Comparison of ENCODE assay signal across 8 mouse cellular contexts in the genomic region with DNA sequence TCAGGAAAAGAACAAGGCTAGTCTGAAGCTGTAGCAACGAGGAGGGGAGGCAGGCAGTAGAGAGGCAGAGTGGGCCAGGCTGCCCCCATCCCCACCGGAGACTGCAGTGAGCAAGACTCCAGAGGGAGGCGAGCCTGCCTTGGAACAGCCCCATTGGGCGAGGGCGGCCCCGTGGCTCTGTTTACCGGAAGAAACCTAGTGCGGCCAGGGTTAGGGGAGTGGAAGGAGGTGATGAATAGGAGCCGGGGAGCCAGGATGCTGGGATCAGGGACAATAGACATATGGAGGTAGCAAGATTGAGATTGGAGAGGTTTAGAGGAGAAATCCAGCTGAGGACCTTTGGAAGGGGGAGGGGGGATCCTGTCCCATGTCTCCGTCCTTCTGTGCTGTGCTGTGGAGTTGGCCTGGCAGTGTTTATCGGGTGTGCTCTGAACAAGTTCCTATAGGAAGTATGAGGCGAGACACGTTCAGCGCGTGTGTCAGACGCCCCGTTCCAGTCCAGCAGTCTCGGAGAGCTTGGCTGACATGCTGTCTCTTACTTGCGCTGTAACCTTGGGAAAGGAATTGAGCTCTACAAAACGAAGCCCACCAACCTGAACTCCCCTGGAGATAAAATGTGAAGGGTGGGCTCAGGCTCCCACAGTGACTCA. TPM values are rescaled to one million over a fixed set of nuclear protein-coding genes. Genes with fewer than 3 reads are reported as not detected.
DNase-seq lines count a peak whose midpoint lies in the region; ATAC-seq lines count a peak whose summit lies in the region.

No protein-coding gene starts in this region.

- WGBS in lung, embryonic 16.5 days: 10% methylated on average over 20 of the region's 20 CpGs
- WGBS in forebrain, embryonic 13.5 days: 9% methylated on average over 20 of the region's 20 CpGs
- WGBS in limb, embryonic 12.5 days: 19% methylated on average over 20 of the region's 20 CpGs
- 19% methylated on average over 20 of the region's 20 CpGs for WGBS in neural tube, embryonic 14.5 days

- 0 out of 2 replicates have a peak overlapping the region, but pooled peaks have one; percentile 33 for H3K27ac ChIP-seq in lung, embryonic 16.5 days (ENCODE audit: low read length)
- no peak overlapping the region for H3K27ac ChIP-seq in forebrain, embryonic 13.5 days
- H3K27ac ChIP-seq in limb, embryonic 12.5 days: peak overlapping the region; percentile 41; the same call in 1 of the 2 replicates
- H3K27ac ChIP-seq in neural tube, embryonic 14.5 days (ENCODE audit: low read depth, low read length): no peak overlapping the region

- H3K4me2 ChIP-seq in lung, embryonic 16.5 days (ENCODE audit: low read depth, low read length): peak overlapping the region; percentile 43
- peak overlapping the region; percentile 52 for H3K4me2 ChIP-seq in forebrain, embryonic 13.5 days
- H3K4me2 ChIP-seq in limb, embryonic 12.5 days: peak overlapping the region; percentile 45
- H3K4me2 ChIP-seq in neural tube, embryonic 14.5 days (ENCODE audit: low read depth, low read length): peak overlapping the region; percentile 31; the same call in 1 of the 2 replicates

- ATAC-seq in lung, embryonic 16.5 days (ENCODE audit: low read depth): peak; percentile 60; the same call in 1 of the 2 replicates
- peak; percentile 39; the same call in 1 of the 2 replicates for ATAC-seq in forebrain, embryonic 13.5 days
- no peak for ATAC-seq in limb, embryonic 12.5 days (ENCODE audit: insufficient number of reproducible peaks, insufficient read depth, low FRiP score, low TSS enrichment, low read depth)
- ATAC-seq in neural tube, embryonic 14.5 days (ENCODE audit: low read depth): no peak
- ATAC-seq in inflammation-experienced regulatory T-cells, adult 6 months: no peak

- H3K4me3 ChIP-seq in lung, embryonic 16.5 days (ENCODE audit: low read length): peak overlapping the region; percentile 1; the same call in 1 of the 2 replicates
- H3K4me3 ChIP-seq in forebrain, embryonic 13.5 days: peak overlapping the region; percentile 25
- H3K4me3 ChIP-seq in limb, embryonic 12.5 days (replicated peaks): peak overlapping the region; percentile 12; the same call in 1 of the 2 replicates
- H3K4me3 ChIP-seq in neural tube, embryonic 14.5 days (ENCODE audit: low read depth, low read length): no peak overlapping the region

- H3K36me3 ChIP-seq in lung, embryonic 16.5 days (ENCODE audit: control insufficient read depth, insufficient read depth, low read length): no peaks in the 10 kb centered on the region
- no peaks in the 10 kb centered on the region for H3K36me3 ChIP-seq in forebrain, embryonic 13.5 days (ENCODE audit: poor library complexity, severe bottlenecking)
- no peaks in the 10 kb centered on the region for H3K36me3 ChIP-seq in limb, embryonic 12.5 days
- H3K36me3 ChIP-seq in neural tube, embryonic 14.5 days (ENCODE audit: control insufficient read depth, insufficient read depth, low read length): no peaks in the 10 kb centered on the region

- no peaks in the 10 kb centered on the region for H3K9me3 ChIP-seq in lung, embryonic 16.5 days (ENCODE audit: control insufficient read depth, low read length)
- no peaks in the 10 kb centered on the region for H3K9me3 ChIP-seq in forebrain, embryonic 13.5 days (replicated peaks)
- no peaks in the 10 kb centered on the region for H3K9me3 ChIP-seq in limb, embryonic 12.5 days
- no peaks in the 10 kb centered on the region for H3K9me3 ChIP-seq in neural tube, embryonic 14.5 days (ENCODE audit: control insufficient read depth, low read length)

- H3K4me1 ChIP-seq in lung, embryonic 16.5 days (replicated peaks; ENCODE audit: control insufficient read depth, insufficient read depth, low read length): peaks cover 40% of the 10 kb centered on the region
- peaks cover 47% of the 10 kb centered on the region for H3K4me1 ChIP-seq in forebrain, embryonic 13.5 days
- peaks cover 58% of the 10 kb centered on the region for H3K4me1 ChIP-seq in limb, embryonic 12.5 days (replicated peaks)
- H3K4me1 ChIP-seq in neural tube, embryonic 14.5 days (ENCODE audit: control insufficient read depth, insufficient read depth, low read length): peaks cover 30% of the 10 kb centered on the region

- no peaks in the 10 kb centered on the region for H3K27me3 ChIP-seq in lung, embryonic 16.5 days (ENCODE audit: control insufficient read depth, insufficient read depth, low read depth, low read length)
- no peaks in the 10 kb centered on the region for H3K27me3 ChIP-seq in forebrain, embryonic 13.5 days
- H3K27me3 ChIP-seq in limb, embryonic 12.5 days: peaks cover 30% of the 10 kb centered on the region
- no peaks in the 10 kb centered on the region for H3K27me3 ChIP-seq in neural tube, embryonic 14.5 days (ENCODE audit: control insufficient read depth, insufficient read depth, low read length)

- DNase-seq in lung, postnatal 25 days (ENCODE audit: low spot score): no peak
- DNase-seq in thymus, postnatal 14 days: no peak
- DNase-seq in urinary bladder, adult 2 months (ENCODE audit: low spot score): no peak

- H3K9ac ChIP-seq in lung, embryonic 16.5 days (ENCODE audit: low read length): peak overlapping the region; percentile 43
- H3K9ac ChIP-seq in forebrain, embryonic 13.5 days: peak overlapping the region; percentile 48
- peak overlapping the region; percentile 24; the same call in 1 of the 2 replicates for H3K9ac ChIP-seq in limb, embryonic 12.5 days (replicated peaks)
- no peak overlapping the region for H3K9ac ChIP-seq in neural tube, embryonic 14.5 days (replicated peaks; ENCODE audit: low read depth, low read length)

RNA-seq across cellular contexts. Expression of gene Optc, which starts 17.7 kb away (rescaled TPM):
- polyA plus RNA-seq in lung, embryonic 16.5 days (2015; fragmentation: Nextera tagmentation; extraction: Ambion mirVana): 0.29 and 0.54 TPM in 2 replicates
- polyA plus RNA-seq in forebrain, embryonic 13.5 days (2015; fragmentation: Nextera tagmentation; extraction: Ambion mirVana): 2.3 and 3.3 TPM in 2 replicates
- polyA plus RNA-seq in limb, embryonic 12.5 days (2016; fragmentation: Nextera tagmentation; extraction: Ambion mirVana): 0.27 and 0.41 TPM in 2 replicates
- 1.7 and 2.9 TPM in 2 replicates for polyA plus RNA-seq in neural tube, embryonic 14.5 days (2014; fragmentation: Nextera tagmentation; extraction: Ambion mirVana)
- polyA plus RNA-seq in urinary bladder, adult 2 months (2012; rRNA removed): 133 and 156 TPM in 2 replicates
- not detected for polyA plus RNA-seq in inflammation-experienced regulatory T-cells, adult 6 months (2017; shearing (Covaris generic))

RNA-seq across cellular contexts. Expression of gene Prelp, which starts 31.1 kb away (rescaled TPM):
- polyA plus RNA-seq in lung, embryonic 16.5 days (2015; fragmentation: Nextera tagmentation; extraction: Ambion mirVana): 22.4 and 28.6 TPM in 2 replicates
- polyA plus RNA-seq in forebrain, embryonic 13.5 days (2015; fragmentation: Nextera tagmentation; extraction: Ambion mirVana): 1.3 and 3.1 TPM in 2 replicates
- polyA plus RNA-seq in limb, embryonic 12.5 days (2016; fragmentation: Nextera tagmentation; extraction: Ambion mirVana): 2.0 and 3.2 TPM in 2 replicates
- 8.0 and 10.2 TPM in 2 replicates for polyA plus RNA-seq in neural tube, embryonic 14.5 days (2014; fragmentation: Nextera tagmentation; extraction: Ambion mirVana)
- polyA plus RNA-seq in urinary bladder, adult 2 months (2012; rRNA removed): 89.1 and 164 TPM in 2 replicates
- polyA plus RNA-seq in inflammation-experienced regulatory T-cells, adult 6 months (2017; shearing (Covaris generic)): not detected

Comparison
In these comparisons a context has a peak if more than half of its experiments do, and no peak if none do; other contexts are left out.
1. ATAC-seq: peak in lung, embryonic 16.5 days (single experiment) and forebrain, embryonic 13.5 days (single experiment); none in limb, embryonic 12.5 days (single experiment), neural tube, embryonic 14.5 days (single experiment) and inflammation-experienced regulatory T-cells, adult 6 months (single experiment).
2. H3K27ac ChIP-seq: peak in lung, embryonic 16.5 days (single experiment) and limb, embryonic 12.5 days (single experiment); none in forebrain, embryonic 13.5 days (single experiment) and neural tube, embryonic 14.5 days (single experiment).
3. RNA of gene Optc, which starts 17.7 kb away (polyA plus RNA-seq): 133 to 156 TPM in urinary bladder, adult 2 months; 1.7 to 2.9 TPM in neural tube, embryonic 14.5 days, 2.3 to 3.3 TPM in forebrain, embryonic 13.5 days, 0.29 to 0.54 TPM in lung, embryonic 16.5 days, 0.27 to 0.41 TPM in limb, embryonic 12.5 days and not detected in inflammation-experienced regulatory T-cells, adult 6 months; every median in the first group is over 10 times any median in the second.
4. Peak in every context shown above with its lines, with median percentiles within 50 percentile points of each other: H3K4me2 ChIP-seq.